Mouse (Mus musculus) fibroblast of lung, adult 2 months (primary cell): Measurements from ENCODE around the gene Gstp1.

Source experiments
- DNase-seq: peaks from one replicate; pipeline ENCODE4 v3.0.0-alpha.2; 2011; ENCODE audit warnings: low read depth

Gstp1 gene

DNA sequence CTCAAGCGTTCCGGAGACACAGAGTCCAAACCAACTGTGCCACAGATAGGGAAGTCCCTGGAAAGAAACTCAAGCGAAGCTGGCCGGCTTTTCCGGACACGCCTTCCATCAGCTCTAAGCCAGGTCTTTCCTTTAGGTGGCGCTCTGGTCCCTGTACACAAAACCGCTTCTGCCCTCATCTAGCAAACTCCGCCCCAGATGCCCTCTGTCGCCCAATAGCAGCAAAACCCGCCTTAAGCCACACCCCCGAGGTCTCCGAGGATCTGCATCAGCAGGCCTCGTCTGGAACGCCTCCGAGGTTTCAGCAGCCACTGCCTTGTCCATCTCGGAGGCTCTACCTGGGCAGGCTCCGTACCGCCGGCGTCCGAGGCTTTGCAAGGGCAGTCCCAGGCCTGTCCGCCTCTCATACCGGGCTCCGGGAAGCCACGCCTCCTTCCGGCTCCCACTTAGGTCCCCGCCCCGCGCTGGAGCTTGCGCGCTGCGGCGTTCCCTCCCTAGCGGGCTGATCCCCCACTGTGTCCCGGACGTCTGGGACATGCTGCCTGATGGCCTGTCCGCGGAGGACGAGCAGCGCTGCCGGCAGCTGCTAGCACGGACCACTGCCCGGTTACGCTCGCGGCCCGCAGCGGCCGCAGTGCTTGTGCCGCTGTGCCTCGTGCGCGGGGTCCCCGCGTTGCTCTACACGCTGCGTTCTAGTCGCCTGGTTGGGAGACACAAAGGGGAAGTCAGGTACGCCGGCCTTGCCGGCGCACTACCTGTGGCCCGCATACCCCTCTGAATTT is 37.5 kb downstream of the Gstp1 start, which contains the start of the genes Nudt8 and Gm49405:
TSS of gene Nudt8 (plus strand) at position 462 of the 782 bp plus-strand sequence.
TSS of gene Gm49405 (plus strand) at position 508 of the 782 bp plus-strand sequence.
- peak; percentile 96 for DNase-seq

DNA sequence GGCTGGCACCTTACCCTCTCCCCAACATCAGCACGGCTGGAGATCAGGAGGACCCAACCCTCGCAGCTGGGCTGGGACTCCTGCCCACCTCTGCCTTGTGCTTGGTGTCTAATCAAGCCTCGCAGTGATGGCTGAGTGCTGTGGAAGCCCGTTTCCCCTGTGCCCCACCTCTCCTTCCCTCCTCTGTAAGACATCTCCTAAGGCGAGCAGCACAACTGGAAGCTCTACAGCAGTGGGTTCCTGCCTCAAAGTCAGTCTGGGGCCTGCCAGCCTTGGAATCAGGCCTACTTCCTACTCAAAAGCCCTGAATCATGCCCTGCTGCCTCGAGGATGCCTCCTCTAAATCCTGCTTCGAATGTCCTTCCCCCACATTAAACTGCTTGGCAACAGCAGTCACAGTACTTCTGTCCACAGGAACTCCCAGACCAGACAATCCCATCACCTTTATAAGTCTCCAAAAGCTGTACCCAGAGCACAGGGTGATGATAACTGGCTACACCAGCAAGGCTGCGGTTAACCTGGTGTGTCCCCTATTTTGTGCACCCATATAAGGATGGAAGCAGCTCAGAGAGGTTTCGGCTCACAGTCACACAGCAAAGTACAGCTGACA is 38.6 kb downstream of the Gstp1 start:
- no peak for DNase-seq

DNA sequence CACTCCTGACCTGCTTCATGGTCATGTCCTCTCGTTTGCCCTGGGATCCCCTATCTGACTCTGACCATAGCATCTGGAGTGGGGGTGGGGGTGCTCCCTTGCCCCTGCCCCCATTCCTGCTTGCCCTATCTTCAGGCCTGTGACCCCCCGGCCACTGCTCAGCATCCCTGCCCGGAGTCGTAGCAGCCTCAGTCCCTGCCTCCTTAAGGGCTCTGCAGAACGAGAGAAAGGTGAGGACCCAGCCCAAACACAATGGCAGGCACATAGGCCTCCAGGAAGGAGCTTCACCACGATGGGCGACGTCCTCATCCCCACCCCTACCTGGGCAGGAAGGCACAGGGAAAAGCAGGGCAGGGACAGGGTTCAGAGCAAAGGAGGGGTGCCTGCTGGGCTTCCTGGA is 39.5 kb downstream of the Gstp1 start:
- DNase-seq: no peak

DNA sequence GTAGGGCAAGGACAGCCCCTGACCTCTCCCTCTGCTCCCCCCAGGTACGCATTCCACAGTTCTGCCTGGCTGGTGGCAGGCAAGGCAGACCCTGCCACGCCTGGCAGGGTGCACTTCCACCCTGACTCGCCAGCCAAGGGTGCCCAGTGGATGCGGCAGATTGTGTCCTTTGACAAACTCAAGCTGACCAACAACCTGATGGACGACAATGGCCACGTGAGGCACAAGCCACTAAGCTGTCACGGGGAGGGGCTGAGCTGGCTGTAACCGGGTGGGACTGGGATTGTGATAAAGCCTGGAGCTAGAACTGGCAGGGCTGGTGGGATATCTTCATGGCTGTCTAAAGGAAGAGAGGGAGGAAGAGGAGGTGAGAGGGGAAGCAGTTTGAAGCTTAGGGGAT is 40.6 kb downstream of the Gstp1 start:
- DNase-seq: no peak

DNA sequence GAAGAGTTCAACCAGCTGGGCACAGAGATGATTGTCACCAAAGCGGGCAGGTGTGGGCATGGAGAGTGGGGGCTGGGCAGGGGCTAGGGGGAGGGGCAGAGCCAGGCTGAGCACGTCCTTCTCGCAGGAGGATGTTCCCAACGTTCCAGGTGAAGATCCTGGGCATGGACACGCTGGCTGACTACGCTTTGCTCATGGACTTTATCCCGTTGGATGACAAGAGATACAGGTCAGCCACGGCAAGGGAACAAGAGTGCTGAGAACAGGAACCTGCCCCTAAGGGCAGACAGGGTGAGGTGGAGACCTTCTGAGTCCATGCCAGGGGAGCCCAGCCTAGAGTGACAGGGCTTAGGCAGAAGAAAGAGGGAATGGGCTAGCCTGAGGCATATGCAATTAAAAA is 41.0 kb downstream of the Gstp1 start:
- DNase-seq: no peak

DNA sequence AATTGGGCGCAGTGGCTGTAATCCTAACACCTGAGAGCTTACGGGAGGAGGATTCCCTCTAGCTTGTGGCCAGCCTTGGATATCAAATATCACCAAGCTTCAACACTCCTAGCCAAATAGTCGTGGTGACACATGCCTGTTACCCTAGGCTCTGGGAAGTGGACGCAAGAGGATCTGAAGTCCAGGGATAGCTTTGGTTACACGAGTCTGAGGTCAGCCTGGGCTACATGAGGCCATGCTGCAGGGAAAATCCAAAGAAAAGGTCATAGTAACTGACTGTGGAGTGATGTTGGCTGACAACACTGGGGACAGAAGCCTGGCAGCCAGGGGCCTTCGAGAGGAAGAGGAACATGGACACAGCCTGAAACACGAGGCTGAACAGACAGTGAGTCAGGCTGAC is 41.7 kb downstream of the Gstp1 start:
- DNase-seq: no peak

DNA sequence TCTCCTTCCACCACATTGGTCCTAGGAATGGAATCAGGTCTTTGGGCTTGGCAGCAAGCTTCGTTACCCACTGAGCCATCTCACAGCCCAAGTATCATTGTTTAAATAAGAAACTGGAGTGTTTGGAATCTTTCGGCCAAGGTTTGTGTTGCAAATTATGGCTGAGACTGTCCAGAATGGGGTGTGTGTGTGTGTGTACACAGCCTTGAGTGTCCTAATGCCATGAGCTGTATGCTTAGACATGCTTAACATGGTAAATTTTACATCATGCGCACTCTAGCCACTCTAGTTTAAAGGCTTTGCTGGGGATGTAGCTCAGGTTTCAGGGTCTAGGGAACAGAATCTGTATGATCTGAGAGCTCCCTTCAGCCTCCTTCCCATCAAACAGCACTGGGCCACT is 42.3 kb downstream of the Gstp1 start:
- DNase-seq: no peak

DNA sequence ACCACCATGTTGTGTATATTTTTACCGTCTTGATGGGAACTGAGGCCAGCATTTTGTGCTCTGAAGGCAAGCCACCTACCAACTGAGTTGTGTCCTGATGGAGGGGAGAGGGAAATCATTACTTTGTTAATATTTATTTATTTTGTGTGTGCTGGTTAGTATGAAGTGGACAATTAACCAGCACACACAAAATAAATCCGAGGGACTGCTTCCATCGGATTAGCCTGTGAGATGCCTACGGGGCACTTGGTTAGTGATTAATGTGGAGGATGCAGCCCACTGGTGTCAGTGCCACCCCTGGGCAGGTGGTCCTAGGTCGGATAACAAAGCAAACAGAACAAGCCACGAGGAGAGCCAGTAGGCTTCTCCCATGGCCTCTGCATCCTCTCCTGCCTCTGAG is 42.9 kb downstream of the Gstp1 start:
- no peak for DNase-seq

DNA sequence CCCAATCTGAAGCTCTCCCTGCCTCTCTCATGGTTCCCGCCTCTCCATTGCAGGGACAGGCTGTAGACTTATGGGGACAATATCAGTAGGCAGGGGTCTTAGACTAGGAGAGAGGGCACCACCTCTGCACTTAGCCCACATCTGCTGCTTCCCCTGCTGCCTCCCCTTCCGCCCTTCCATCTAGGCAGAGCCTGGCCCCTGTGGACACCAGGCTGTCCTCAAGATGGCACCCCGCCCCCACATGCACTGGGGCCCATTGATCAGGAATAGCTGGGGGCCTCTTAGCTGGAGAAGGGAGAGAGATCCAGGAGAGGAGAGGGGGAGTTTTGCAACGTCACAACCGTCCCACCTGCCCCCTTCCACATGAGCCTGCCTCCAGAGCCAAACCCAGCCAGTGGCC is 45.4 kb downstream of the Gstp1 start, which contains the start of gene Tbx10:
TSS of gene Tbx10 (plus strand) at position 337 of the 400 bp plus-strand sequence.
- DNase-seq: no peak

DNA sequence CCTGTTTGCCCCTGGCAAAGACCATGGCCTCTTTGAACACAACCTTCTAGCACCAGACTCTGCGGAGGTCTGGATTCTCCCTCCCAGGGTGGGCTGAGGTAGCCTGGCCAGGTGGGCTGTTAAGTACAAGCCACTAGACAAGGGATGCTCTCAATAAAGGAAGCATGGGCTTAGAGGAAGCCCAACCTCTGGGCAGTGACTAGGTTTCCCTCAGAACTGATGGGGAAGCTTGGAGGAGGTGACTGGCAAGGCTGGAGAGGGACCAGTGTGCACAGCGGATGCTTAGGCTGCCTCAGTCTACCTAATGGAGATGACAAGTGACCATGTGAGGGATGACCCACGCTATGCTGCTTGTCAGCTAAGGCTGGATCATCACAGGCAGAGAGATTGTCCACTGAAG is 45.8 kb downstream of the Gstp1 start:
- no peak for DNase-seq

DNA sequence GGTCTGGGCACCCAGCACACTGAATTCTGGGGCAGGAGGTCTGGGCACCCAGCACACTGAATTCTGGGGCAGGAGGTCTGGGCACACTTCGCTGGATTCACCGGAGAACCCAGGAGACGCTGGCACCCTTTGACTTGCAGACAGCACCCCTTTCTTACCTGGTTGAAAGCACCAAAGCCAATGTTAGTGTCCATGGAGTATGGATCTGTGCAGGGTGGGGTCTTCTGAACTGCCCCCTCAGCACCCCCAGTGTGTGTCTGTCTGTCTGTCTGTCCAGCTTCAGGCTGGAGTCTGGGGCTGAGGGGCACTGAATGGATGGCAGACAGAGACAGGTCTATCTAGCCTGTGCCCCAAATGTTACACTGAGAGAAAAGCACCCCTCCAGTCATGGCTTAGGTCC is 46.2 kb downstream of the Gstp1 start:
- DNase-seq: no peak

DNA sequence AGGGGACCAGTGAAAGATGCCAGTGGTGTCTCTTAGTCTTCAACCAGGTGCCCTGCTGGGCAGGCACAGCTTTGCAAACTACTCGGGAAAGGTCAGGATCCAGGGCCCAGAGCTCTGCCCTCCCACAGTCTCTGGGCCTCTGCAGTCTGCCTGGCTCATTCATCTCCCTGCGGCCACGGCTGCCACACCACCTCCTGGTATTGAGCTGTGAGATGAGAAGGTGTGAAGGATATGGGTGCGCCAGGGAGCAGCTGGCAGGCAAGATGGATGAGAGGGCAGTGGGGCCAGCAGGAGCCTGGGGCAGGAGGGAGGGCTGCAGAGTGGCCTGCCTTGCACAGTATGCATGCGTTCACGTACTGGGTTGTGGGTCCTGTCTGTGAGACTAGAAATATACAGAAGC is 47.0 kb downstream of the Gstp1 start:
- DNase-seq: no peak

DNA sequence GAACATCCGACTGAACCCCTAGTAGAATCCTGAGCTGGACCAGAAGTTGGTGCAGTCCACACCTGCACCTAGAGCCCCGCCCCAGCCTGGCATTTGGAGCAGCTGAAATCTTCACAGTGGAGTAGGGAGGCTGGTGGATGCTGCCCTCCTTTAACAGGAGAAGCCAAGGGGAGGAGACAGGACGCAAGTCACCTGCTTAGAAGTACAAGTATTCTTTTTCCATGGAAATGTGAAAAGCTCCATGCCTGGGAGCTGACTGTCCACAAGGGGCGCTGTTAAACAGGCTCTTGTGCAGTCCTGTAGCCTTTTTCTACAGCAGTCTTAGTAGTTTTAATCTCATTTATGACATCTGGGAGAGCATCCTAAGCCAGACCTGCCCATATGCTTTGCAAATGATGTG is 49.0 kb downstream of the Gstp1 start:
- DNase-seq: no peak

DNA sequence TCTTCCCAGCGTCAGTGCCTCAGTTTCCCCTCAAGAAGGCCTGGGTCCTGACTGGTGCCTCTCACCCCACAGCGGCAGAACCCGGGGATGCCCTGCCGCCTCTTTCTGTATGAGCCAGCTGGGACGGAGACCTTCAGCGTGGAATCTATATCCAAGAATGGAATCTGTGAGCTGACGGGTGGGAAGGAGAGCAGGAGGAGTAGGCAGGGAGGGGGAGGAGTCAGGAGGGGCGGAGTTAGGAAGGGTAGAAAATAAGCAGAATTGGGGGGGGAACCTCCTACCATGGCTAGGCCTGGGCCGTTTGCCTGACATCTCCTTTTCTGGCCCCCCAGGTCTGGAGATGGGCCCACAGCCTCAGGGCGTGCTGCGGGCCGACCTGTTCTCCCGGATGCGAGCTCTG is 49.7 kb downstream of the Gstp1 start:
- DNase-seq: no peak

DNA sequence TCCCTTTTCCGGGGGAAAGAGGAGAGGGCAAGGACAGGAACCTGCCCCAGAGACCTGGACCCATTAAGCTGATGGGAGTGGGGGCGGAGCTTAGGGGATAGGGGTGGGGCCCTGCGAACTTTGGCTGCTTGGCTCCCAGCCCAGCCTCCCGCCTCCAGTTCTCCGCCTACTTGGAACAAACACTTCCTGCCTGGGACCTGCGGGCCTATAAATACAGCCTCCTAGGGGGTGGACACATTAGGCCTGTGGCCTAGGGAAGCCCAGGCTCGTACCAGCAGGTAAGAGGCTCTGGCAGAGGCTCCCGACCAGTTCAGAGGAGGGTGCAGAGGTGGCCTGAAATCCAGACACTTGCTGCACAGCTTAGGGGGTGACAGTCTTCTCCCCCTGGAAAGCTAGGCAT is 51.5 kb downstream of the Gstp1 start, which contains the start of gene Acy3:
TSS of gene Acy3 (plus strand) at position 237 of the 400 bp plus-strand sequence.
- no peak for DNase-seq
